Mouse (Mus musculus) testis, adult 2 months (tissue): ENCODE results near the gene Olfr1034.
"Not testable (repeated sequence)": the region's sequence is repeated elsewhere in the genome, so short reads cannot be mapped to it uniquely, and the experiment has no call there.

Source experiments
- CTCF ChIP-seq: fragments of 200-500 bp; IDR thresholded peaks from 2 replicates; pipeline ENCODE4 v1.5.1; 2012; ENCODE audit warnings: low read depth, mild to moderate bottlenecking, inconsistent platforms, low read length, moderate library complexity; ENCODE audit not compliant: control insufficient read depth, insufficient read depth, insufficient replicate concordance
- POLR2A ChIP-seq: fragments of 200-500 bp; IDR thresholded peaks from 2 replicates; pipeline ENCODE4 v1.6.1; 2012; ENCODE audit warnings: low read depth, mild to moderate bottlenecking, inconsistent platforms, low read length, moderate library complexity; ENCODE audit not compliant: control insufficient read depth

GRCm38 (mm10) chr2:86080478-86080877 lies 34.8 kb downstream of the Olfr1034 start:
- not testable (repeated sequence) for TF ChIP-seq POLR2A, CTCF
